ENCODE assay signal across 19 mouse cellular contexts in genomic region chr2:157611735-157612134, GRCm38 (mm10). TPM values are rescaled to one million over a fixed set of nuclear protein-coding genes. Genes with fewer than 3 reads are reported as not detected.
"Had no signal": no experiment of that assay in that cellular context is flagged by ENCODE, and none has a peak within 500 bp of the region (broad histone marks: within the 10 kb centered on the region; RNA-seq: fewer than 3 reads in every experiment).

No protein-coding gene starts in this region.

- H3K27me3 ChIP-seq: liver, embryonic 13.5 days had no signal

- H3K4me2 ChIP-seq: limb, embryonic 13.5 days; liver, embryonic 13.5 days; midbrain, embryonic 11.5 days had no signal

- H3K9ac ChIP-seq: limb, embryonic 13.5 days; liver, embryonic 13.5 days had no signal

- H3K36me3 ChIP-seq: limb, embryonic 13.5 days; liver, embryonic 13.5 days had no signal

- H3K27ac ChIP-seq: kidney, postnatal 0 days; layer of hippocampus, adult 2 months; limb, embryonic 13.5 days; liver, embryonic 13.5 days; stomach, postnatal 0 days had no signal

- H3K9me3 ChIP-seq: limb, embryonic 13.5 days; liver, embryonic 13.5 days had no signal

- H3K4me3 ChIP-seq: layer of hippocampus, adult 2 months; limb, embryonic 13.5 days; liver, embryonic 13.5 days had no signal

- DNase-seq: kidney, adult 2 months; kidney, postnatal 25 days; layer of hippocampus, adult 9-11 months; liver, embryonic 13.5 days; lung, adult 2 months; lung, postnatal 14 days; lung, postnatal 4 days; midbrain, embryonic 14.5 days; thymus, adult 2 months; thymus, postnatal 14 days; thymus, postnatal 4 days had no signal

RNA-seq across cellular contexts. Expression of gene Nnat, which starts 51.9 kb away (rescaled TPM):
- total RNA-seq: liver, adult 2 months; megakaryocyte progenitor cell, adult 5-6 weeks; megakaryocyte-erythroid progenitor cell, adult 5-6 weeks had no signal
- polyA plus RNA-seq: liver, adult 2 months had no signal
